Mouse (Mus musculus) forebrain, embryonic 15.5 days (tissue): ENCODE results near the gene Tmem132c. TPM values are rescaled to one million over a fixed set of nuclear protein-coding genes. Genes with fewer than 3 reads are reported as not detected.

Experiments used
- ATAC-seq: fragments of 200-750 bp; cut with Nextera tagmentation; replicated peaks from 2 replicates; pipeline ENCODE4 v1.8.0; 2017; ENCODE audit warnings: mild to moderate bottlenecking, moderate TSS enrichment, moderate library complexity
- H3K27ac ChIP-seq: fragments of 300-500 bp; sonication (generic); replicated peaks from 2 replicates; pipeline ENCODE4 v1.5.1; 2015; ENCODE audit warnings: mild to moderate bottlenecking, inconsistent platforms
- H3K27me3 ChIP-seq: fragments of 300-500 bp; sonication (generic); 2 replicates; pipeline ENCODE4 v1.6.1; 2015; ENCODE audit warnings: inconsistent platforms
- H3K36me3 ChIP-seq: fragments of 300-500 bp; sonication (generic); 2 replicates; pipeline ENCODE4 v1.6.1; 2015; ENCODE audit warnings: mild to moderate bottlenecking, inconsistent platforms
- H3K4me1 ChIP-seq: fragments of 300-500 bp; sonication (generic); 2 replicates; pipeline ENCODE4 v1.6.1; 2015; ENCODE audit warnings: inconsistent platforms
- H3K4me2 ChIP-seq: fragments of 300-500 bp; sonication (generic); replicated peaks from 2 replicates; pipeline ENCODE4 v1.6.1; 2015; ENCODE audit warnings: mild to moderate bottlenecking, inconsistent platforms
- H3K4me3 ChIP-seq: fragments of 300-500 bp; sonication (generic); 2 replicates; pipeline ENCODE4 v1.5.1; 2015; ENCODE audit warnings: mild to moderate bottlenecking, inconsistent platforms
- H3K9ac ChIP-seq: fragments of 300-500 bp; sonication (generic); replicated peaks from 2 replicates; pipeline ENCODE4 v1.6.1; 2015; ENCODE audit warnings: mild to moderate bottlenecking, inconsistent platforms
- H3K9me3 ChIP-seq: fragments of 300-500 bp; sonication (generic); 2 replicates; pipeline ENCODE4 v1.6.1; 2016; ENCODE audit warnings: inconsistent platforms
- WGBS: fragments of 180-500 bp; shearing (Covaris S2); methylation state at CpG from one replicate; pipeline ENCODE4 v1.1.7; 2015; ENCODE audit warnings: mixed read lengths; 5-methylcytosine and 5-hydroxymethylcytosine counted together
- polyA plus RNA-seq: library from polyadenylated mRNA; unstranded; fragments of >200 nt; fragmentation: Nextera tagmentation; extraction: Ambion mirVana; gene quantifications from 2 replicates; pipeline ENCODE4 v1.2.1, GENCODE M21; 2015

Gene Tmem132c
- polyA plus RNA-seq, 1 experiment from 2014 or later, result 7.5 TPM

DNA sequence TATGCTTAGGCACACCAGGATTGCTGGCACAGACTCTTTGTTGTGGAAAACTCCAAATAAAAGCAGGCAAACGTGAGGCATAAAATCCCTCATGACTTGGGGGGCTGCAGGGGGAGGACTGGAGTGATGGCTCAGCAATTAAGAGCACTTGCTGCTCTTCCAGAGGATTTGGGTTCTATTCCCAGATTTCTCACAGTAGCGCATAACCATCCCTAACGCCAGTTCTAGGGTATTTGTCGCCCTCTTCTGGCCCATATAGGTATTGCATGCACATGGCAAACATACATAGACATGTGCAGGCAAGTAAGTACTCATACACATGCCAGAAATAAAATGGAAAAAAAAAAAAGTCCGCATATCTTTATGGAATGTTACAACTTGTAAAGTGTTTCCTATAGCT is 239.8 kb downstream of the Tmem132c start:
- no peak overlapping the region for H3K4me3 ChIP-seq
- no peaks in the 10 kb centered on the region for H3K27me3 ChIP-seq
- 18% methylated on average over 5 of the region's 5 CpGs for WGBS
- H3K4me1 ChIP-seq, result peaks cover 27% of the 10 kb centered on the region
- no peaks in the 10 kb centered on the region for H3K36me3 ChIP-seq
- no peaks in the 10 kb centered on the region for H3K9me3 ChIP-seq
- ATAC-seq, result peak; percentile 29; the same call in 1 of the 2 replicates
- H3K27ac ChIP-seq, result peak overlapping the region; percentile 24
- no peak overlapping the region for H3K9ac ChIP-seq
- no peak overlapping the region for H3K4me2 ChIP-seq

DNA sequence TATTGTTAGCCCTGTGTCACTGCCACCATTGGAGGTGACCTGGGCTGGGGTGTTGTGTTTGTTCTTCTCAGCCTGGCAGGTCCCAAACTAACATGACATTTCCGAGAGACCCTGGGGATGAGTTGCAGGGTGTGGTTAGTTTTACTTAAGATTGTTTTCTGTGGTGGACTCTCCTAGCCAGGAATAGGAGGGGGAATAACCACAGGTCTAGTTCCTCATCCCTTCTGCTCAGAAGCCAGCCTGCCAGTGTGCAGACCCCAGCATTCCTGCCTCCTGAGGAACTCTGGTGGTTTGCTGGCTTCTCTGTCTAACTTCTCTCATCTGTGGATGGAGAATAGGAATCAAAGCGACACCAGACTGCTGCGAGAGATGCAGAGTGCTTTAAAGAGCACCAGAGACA is 240.7 kb downstream of the Tmem132c start:
- Histone ChIP-seq H3K9me3 (no peaks in the 10 kb centered on the region), H3K4me3 (no peak overlapping the region), H3K4me1 (peaks cover 26% of the 10 kb centered on the region), H3K27ac (no peak overlapping the region), H3K27me3 (no peaks in the 10 kb centered on the region), H3K36me3 (no peaks in the 10 kb centered on the region), H3K4me2 (no peak overlapping the region), H3K9ac (no peak overlapping the region)
- ATAC-seq, result no peak
- WGBS, result 94% methylated on average over 3 of the region's 3 CpGs

DNA sequence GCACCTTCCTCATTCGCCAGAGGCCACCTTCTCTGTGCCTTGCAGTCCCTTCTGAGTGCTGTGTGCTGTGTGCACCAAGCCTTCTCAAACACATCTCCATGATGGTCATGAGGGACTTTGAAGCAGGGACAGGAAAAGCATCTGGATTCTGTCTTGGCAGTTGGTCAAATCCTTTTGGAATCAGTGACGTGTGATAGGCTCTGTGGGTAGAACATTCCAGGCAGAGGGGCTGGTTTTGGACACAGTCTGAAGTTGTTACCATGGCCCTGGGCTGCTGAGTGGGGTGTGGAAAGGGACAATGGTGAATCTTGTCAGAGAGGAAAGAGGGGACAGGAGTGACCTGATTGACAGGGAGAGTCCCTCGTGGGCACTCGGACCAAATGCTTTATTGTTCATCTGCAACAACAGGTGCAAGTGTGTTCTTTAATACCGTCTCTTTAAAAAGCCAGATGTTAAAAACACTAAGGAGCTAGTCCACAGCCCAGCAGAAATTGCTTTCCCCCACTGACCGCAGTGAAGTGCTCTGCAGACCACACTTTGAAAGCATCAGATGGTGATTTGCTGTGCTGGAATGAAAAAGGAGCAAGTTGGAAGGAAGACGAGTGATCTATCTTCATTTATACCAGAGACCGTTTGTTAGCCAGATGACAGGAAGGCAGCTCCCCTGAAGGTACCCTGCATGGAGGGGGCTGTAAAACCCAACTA is 242.5 kb downstream of the Tmem132c start:
- peaks cover 16% of the 10 kb centered on the region; the same call in 1 of the 2 replicates for H3K4me1 ChIP-seq
- 37% methylated on average over 8 of the region's 8 CpGs for WGBS
- H3K36me3 ChIP-seq, result no peaks in the 10 kb centered on the region
- ATAC-seq, result no peak
- no peak overlapping the region for H3K4me3 ChIP-seq
- no peaks in the 10 kb centered on the region for H3K27me3 ChIP-seq
- H3K9ac ChIP-seq, result no peak overlapping the region
- no peaks in the 10 kb centered on the region for H3K9me3 ChIP-seq
- H3K27ac ChIP-seq, result no peak overlapping the region
- no peak overlapping the region for H3K4me2 ChIP-seq

DNA sequence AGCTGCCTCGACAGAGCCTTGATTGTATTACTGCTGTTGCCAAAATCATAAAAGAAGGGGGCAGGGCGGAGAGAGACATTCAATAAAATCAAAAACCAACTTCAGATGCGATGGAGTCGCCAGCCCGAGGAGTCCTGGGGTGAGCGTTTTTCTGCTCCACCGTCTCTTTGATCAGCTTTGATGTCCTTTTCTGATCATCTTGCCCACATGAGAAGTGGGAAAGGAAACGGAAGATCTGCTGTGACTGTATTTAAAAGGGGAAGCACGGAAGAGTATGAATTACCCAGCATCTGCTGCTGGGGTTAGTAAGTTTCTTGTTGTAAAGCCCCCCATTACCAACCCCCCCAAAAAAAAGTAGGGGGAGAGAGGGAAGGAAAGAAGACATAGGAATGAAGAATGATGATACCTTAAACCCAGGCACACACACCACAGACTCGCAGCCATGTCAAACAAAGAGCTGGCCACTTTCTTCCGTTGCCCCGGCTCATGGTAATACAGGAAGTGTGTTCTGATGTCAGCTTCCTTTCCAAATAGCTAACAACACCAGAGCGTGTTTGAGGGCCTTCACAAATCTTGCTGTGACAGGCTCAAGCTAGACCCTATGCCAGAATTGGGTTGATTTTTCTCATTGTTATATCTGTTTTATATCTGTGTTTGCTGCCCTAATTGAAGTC is 243.3 kb downstream of the Tmem132c start:
- 45% methylated on average over 13 of the region's 13 CpGs for WGBS
- Histone ChIP-seq H3K4me1 (peaks cover 16% of the 10 kb centered on the region; the same call in 1 of the 2 replicates), H3K9ac (no peak overlapping the region), H3K27me3 (no peaks in the 10 kb centered on the region), H3K27ac (no peak overlapping the region), H3K4me2 (no peak overlapping the region), H3K9me3 (no peaks in the 10 kb centered on the region), H3K36me3 (no peaks in the 10 kb centered on the region), H3K4me3 (no peak overlapping the region)
- ATAC-seq, result no peak

DNA sequence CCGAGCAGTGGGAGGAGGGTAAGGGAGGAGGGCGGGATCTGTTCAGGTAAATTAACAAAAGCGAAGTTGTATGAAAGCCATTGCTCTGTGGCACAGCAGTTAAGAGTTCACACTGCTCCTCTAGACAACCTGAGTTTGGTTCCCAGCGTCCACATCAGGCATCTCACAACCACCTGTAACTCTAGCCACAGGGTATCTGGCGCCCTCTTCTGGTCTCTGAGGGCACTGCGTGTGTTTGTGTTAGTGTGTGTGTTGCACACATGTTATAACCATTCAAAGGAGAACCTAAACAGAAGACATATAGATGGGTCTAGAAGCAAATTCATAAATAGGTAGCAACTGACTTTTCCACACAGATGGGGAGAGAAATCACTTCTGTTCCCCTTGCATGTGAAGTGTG is 245.6 kb downstream of the Tmem132c start:
- no peak overlapping the region for H3K4me3 ChIP-seq
- ATAC-seq, result no peak
- H3K27me3 ChIP-seq, result no peaks in the 10 kb centered on the region
- H3K36me3 ChIP-seq, result no peaks in the 10 kb centered on the region
- H3K4me2 ChIP-seq, result no peak overlapping the region
- H3K4me1 ChIP-seq, result peaks cover 10% of the 10 kb centered on the region; the same call in 1 of the 2 replicates
- H3K27ac ChIP-seq, result no peak overlapping the region
- H3K9me3 ChIP-seq, result no peaks in the 10 kb centered on the region
- 89% methylated on average over 6 of the region's 6 CpGs for WGBS
- H3K9ac ChIP-seq, result no peak overlapping the region

GRCm38 (mm10) chr5:127488666-127489065 is 247.1 kb downstream of the Tmem132c start:
- no peak for ATAC-seq
- WGBS, result 63% methylated on average over 13 of the region's 13 CpGs

GRCm38 (mm10) chr5:127491724-127492123 is 250.1 kb downstream of the Tmem132c start:
- Histone ChIP-seq H3K9me3 (no peaks in the 10 kb centered on the region), H3K27me3 (no peaks in the 10 kb centered on the region), H3K27ac (no peak overlapping the region), H3K4me3 (no peak overlapping the region), H3K4me2 (no peak overlapping the region), H3K9ac (no peak overlapping the region), H3K4me1 (peaks cover 1% of the 10 kb centered on the region), H3K36me3 (no peaks in the 10 kb centered on the region)
- ATAC-seq, result no peak
- 92% methylated on average over 3 of the region's 3 CpGs for WGBS

More at GRCm38 (mm10) chr5:127488666-127489065, 247.1 kb downstream of the Tmem132c start:
- no peak overlapping the region for H3K9ac ChIP-seq
- no peaks in the 10 kb centered on the region for H3K27me3 ChIP-seq
- no peak overlapping the region for H3K4me3 ChIP-seq
- H3K36me3 ChIP-seq, result no peaks in the 10 kb centered on the region
- H3K4me2 ChIP-seq, result no peak overlapping the region
- peaks cover 10% of the 10 kb centered on the region; the same call in 1 of the 2 replicates for H3K4me1 ChIP-seq
- no peak overlapping the region for H3K27ac ChIP-seq
- H3K9me3 ChIP-seq, result no peaks in the 10 kb centered on the region

DNA sequence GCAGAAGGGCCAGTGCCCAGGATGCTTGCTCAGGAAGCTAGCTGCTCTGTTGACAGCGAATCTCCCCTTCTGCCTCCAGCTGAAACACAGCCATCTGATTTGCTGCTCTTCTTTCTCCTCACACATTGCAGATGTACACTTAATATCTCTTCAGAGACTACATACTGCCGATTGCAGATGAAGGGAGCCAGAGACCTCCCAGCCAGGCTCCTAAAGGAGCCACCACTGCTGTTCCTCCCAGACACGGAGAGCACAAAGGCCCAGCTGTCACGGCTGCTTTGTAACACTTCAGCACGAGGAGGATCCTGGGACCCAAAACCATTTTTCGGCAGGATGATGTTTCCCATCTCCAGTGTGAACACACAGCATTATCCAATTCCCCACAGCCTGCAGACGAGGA is 255.3 kb downstream of the Tmem132c start:
- Histone ChIP-seq H3K27ac (peak overlapping the region; percentile 33; the same call in 1 of the 2 replicates), H3K9ac (no peak overlapping the region), H3K4me3 (no peak overlapping the region), H3K27me3 (no peaks in the 10 kb centered on the region), H3K9me3 (no peaks in the 10 kb centered on the region), H3K4me2 (no peak overlapping the region), H3K4me1 (peaks cover 18% of the 10 kb centered on the region), H3K36me3 (no peaks in the 10 kb centered on the region)
- 46% methylated on average over 7 of the region's 7 CpGs for WGBS
- no peak for ATAC-seq

DNA sequence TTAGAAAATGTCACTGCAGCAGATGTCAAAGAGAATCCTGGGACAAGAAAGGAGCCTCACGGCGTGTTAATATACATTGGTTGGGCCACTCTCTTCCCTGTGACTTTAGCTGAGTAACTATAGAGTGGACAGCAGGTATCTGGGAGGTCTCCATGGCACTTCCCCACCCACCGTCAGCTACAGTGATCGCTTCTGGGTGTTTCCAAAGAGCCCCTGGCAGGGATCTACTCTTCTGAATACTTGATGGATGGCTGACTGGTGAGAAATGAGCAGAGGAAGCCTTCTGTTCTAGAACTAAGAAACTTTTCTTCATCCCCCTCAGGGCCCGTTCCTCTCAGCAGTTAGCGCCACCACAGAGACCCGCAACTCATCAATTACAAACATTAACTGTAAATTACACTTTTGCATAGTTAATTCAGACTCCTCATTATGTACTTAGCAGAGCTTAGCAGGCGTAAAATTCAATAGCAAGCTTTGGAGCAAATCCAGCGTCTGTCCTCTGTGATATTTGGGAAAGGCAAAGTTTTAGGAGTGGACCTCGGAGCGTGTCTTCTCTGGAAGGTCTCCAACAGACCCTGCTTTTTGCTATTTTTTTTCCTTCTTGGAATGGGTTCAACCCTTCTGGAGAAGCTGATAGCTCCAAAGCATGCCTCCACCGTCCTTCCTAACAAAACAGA is 257.7 kb downstream of the Tmem132c start:
- Histone ChIP-seq H3K9me3 (no peaks in the 10 kb centered on the region), H3K9ac (no peak overlapping the region), H3K27ac (no peak overlapping the region), H3K27me3 (no peaks in the 10 kb centered on the region), H3K4me2 (no peak overlapping the region), H3K4me3 (no peak overlapping the region), H3K4me1 (peaks cover 18% of the 10 kb centered on the region), H3K36me3 (no peaks in the 10 kb centered on the region)
- 26% methylated on average over 12 of the region's 12 CpGs for WGBS
- ATAC-seq, result no peak

- Histone ChIP-seq H3K4me1 (peaks cover 12% of the 10 kb centered on the region), H3K9me3 (no peaks in the 10 kb centered on the region)
Measured at GRCm38 (mm10) chr5:127502838-127503237, 261.2 kb downstream of the Tmem132c start.

DNA sequence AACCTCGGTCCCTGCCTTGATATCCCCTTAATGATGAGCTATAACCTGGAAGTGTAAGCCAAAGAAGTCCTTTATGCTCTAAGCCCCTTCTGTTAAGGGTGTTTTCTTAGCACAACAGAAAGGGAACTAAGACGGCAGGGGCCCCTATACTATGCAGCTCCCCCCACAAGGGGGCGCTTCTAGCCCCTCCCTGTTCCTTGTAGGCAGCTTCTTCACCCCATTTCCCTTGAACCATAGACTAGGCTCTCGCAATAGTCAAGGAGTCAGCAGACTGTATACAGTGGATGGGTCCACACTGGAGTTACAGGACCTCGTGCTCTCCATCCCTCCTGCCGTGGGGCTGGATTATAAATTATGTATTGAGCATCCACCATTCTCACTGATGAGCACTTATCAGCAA is 264.1 kb downstream of the Tmem132c start:
- Histone ChIP-seq H3K27ac (no peak overlapping the region), H3K9me3 (no peaks in the 10 kb centered on the region), H3K4me1 (no peaks in the 10 kb centered on the region), H3K36me3 (no peaks in the 10 kb centered on the region), H3K27me3 (no peaks in the 10 kb centered on the region), H3K4me2 (no peak overlapping the region), H3K4me3 (no peak overlapping the region), H3K9ac (no peak overlapping the region)
- WGBS, result 77% methylated on average over 6 of the region's 6 CpGs
- no peak for ATAC-seq

More at GRCm38 (mm10) chr5:127502838-127503237, 261.2 kb downstream of the Tmem132c start:
- Histone ChIP-seq H3K4me2 (no peak overlapping the region), H3K36me3 (no peaks in the 10 kb centered on the region), H3K27ac (no peak overlapping the region), H3K27me3 (no peaks in the 10 kb centered on the region), H3K4me3 (no peak overlapping the region), H3K9ac (no peak overlapping the region)
- no peak for ATAC-seq
- WGBS, result 32% methylated on average over 7 of the region's 7 CpGs

DNA sequence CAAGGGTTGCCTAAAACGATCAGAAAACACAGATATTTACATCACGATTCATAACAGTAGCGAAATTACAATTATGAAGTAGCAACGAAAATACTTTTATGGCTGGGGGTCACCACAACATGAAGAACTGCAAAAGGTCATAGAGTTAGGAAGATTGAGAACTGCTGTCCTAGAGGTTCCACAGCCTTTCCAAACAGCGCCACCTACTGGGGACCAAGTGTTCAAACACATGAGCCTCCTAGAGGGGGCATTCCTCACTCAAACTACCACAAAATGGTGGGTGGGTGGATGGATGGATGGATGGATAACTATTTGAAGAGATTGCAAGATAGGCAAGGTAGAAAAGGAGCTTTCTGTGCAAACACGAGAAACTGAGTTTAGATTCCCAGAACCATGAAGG is 270.0 kb downstream of the Tmem132c start:
- Histone ChIP-seq H3K27ac (no peak overlapping the region), H3K27me3 (no peaks in the 10 kb centered on the region), H3K4me3 (no peak overlapping the region), H3K36me3 (no peaks in the 10 kb centered on the region), H3K9me3 (no peaks in the 10 kb centered on the region), H3K4me1 (no peaks in the 10 kb centered on the region), H3K9ac (no peak overlapping the region), H3K4me2 (no peak overlapping the region)
- no peak for ATAC-seq
- 88% methylated on average over 6 of the region's 6 CpGs for WGBS
